ENCODE assay signal across 15 mouse cellular contexts in genomic region chr13:18839231-18839630, GRCm38 (mm10).
"Had no signal": no experiment of that assay in that cellular context is flagged by ENCODE, and none has a peak within 500 bp of the region (broad histone marks: within the 10 kb centered on the region; RNA-seq: fewer than 3 reads in every experiment).

No protein-coding gene starts in this region.

- DNase-seq: retina, postnatal 1 day; right cerebral cortex, adult 18-20 months; right cerebral cortex, postnatal 14 days; right cerebral cortex, postnatal 25 days; right cerebral cortex, postnatal 4 days; spleen, adult 18-20 months; thymus, adult 18-20 months; thymus, adult 2 months; thymus, postnatal 14 days; thymus, postnatal 25 days; thymus, postnatal 36 days; thymus, postnatal 4 days had no signal

- H3K36me3 ChIP-seq: stomach, embryonic 15.5 days had no signal

- H3K4me2 ChIP-seq: neural tube, embryonic 15.5 days; stomach, embryonic 15.5 days had no signal

- H3K9ac ChIP-seq: neural tube, embryonic 15.5 days; stomach, embryonic 15.5 days had no signal

- H3K27me3 ChIP-seq: neural tube, embryonic 15.5 days; stomach, embryonic 15.5 days had no signal

- H3K4me1 ChIP-seq: neural tube, embryonic 15.5 days; stomach, embryonic 15.5 days had no signal

- H3K4me3 ChIP-seq: neural tube, embryonic 15.5 days; stomach, embryonic 15.5 days had no signal

- H3K9me3 ChIP-seq: neural tube, embryonic 15.5 days; stomach, embryonic 15.5 days had no signal

- H3K27ac ChIP-seq: neural tube, embryonic 15.5 days; stomach, embryonic 15.5 days; stomach, postnatal 0 days had no signal
